Mouse (Mus musculus) midbrain, embryonic 16.5 days (tissue): ENCODE measurements around the gene Cpn2. TPM values are rescaled to one million over a fixed set of nuclear protein-coding genes. Genes with fewer than 3 reads are reported as not detected.

Experiments
- ATAC-seq: fragments of 200-750 bp; cut with Nextera tagmentation; 2 replicates; pipeline ENCODE4 v1.8.0; 2017; ENCODE audit warnings: moderate TSS enrichment
- H3K27ac ChIP-seq: fragments of 300-500 bp; sonication (generic); 2 replicates; pipeline ENCODE4 v1.5.1; 2014; ENCODE audit warnings: mild to moderate bottlenecking, low read length, mixed read lengths
- H3K27me3 ChIP-seq: fragments of 300-500 bp; sonication (generic); 2 replicates; pipeline ENCODE4 v1.6.1; 2014; ENCODE audit warnings: low read depth, low read length, mixed read lengths; ENCODE audit not compliant: control insufficient read depth, insufficient read depth
- H3K36me3 ChIP-seq: fragments of 300-500 bp; sonication (generic); 2 replicates; pipeline ENCODE4 v1.6.1; 2014; ENCODE audit warnings: mild to moderate bottlenecking, low read length, moderate library complexity, mixed read lengths; ENCODE audit not compliant: control insufficient read depth, insufficient read depth
- H3K4me1 ChIP-seq: fragments of 300-500 bp; sonication (generic); 2 replicates; pipeline ENCODE4 v1.6.1; 2014; ENCODE audit warnings: mild to moderate bottlenecking, low read length, mixed read lengths; ENCODE audit not compliant: control insufficient read depth, insufficient read depth
- H3K4me2 ChIP-seq: fragments of 300-500 bp; sonication (generic); 2 replicates; pipeline ENCODE4 v1.6.1; 2014; ENCODE audit warnings: mild to moderate bottlenecking, low read length, mixed read lengths
- H3K4me3 ChIP-seq: fragments of 300-500 bp; sonication (generic); 2 replicates; pipeline ENCODE4 v1.5.1; 2014; ENCODE audit warnings: low read depth, mild to moderate bottlenecking, low read length, moderate library complexity, mixed read lengths
- H3K9ac ChIP-seq: fragments of 300-500 bp; sonication (generic); 2 replicates; pipeline ENCODE4 v1.6.1; 2014; ENCODE audit warnings: low read depth, low read length, mixed read lengths
- H3K9me3 ChIP-seq: fragments of 300-500 bp; sonication (generic); replicated peaks from 2 replicates; pipeline ENCODE4 v1.6.1; 2014; ENCODE audit warnings: mild to moderate bottlenecking, low read length, mixed read lengths; ENCODE audit not compliant: control insufficient read depth, poor library complexity, severe bottlenecking
- WGBS: fragments of 180-500 bp; shearing (Covaris S2); extraction: QIAGEN DNeasy Blood & Tissue Kit; methylation state at CpG from one replicate; pipeline ENCODE4 v1.1.7; 2014; 5-methylcytosine and 5-hydroxymethylcytosine counted together
- polyA plus RNA-seq: library from polyadenylated mRNA; unstranded; fragments of >200 nt; fragmentation: Nextera tagmentation; extraction: Ambion mirVana; gene quantifications from 2 replicates; pipeline ENCODE4 v1.2.1, GENCODE M21; 2015

Gene Cpn2
- polyA plus RNA-seq, 1 experiment from 2014 or later, result not detected

DNA sequence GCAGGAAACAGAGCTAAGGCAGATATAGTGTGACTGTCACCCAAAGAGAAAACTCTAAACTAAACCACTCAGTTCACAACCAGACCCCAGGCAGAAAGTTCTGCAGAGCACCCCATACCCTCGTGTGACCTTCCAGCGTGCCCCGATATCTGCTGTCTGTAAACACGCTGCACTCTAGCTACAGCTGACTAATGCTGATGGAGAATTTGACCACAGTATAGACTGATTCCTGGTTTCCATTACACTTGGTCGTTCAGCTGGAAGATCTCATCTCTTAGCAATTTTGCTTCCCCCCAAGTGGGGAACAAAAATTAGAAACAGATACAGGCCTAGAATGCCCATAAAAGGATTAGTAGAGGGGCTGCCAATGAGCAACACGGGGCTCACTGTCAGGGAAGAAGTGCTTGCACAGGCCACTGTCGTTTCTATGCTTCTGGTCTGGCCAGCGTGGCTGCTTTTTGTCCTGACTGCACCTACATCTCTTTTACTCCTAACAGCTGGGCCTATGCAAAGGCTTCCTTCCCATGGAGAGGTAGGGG lies 4.0 kb upstream of the Cpn2 start:
- H3K4me1 ChIP-seq, result no peaks in the 10 kb centered on the region
- no peak overlapping the region for H3K4me3 ChIP-seq
- H3K27me3 ChIP-seq, result no peaks in the 10 kb centered on the region
- WGBS, result 63% methylated on average over 8 of the region's 8 CpGs
- H3K9ac ChIP-seq, result no peak overlapping the region
- no peaks in the 10 kb centered on the region for H3K9me3 ChIP-seq
- no peak overlapping the region for H3K4me2 ChIP-seq
- no peak for ATAC-seq
- H3K36me3 ChIP-seq, result no peaks in the 10 kb centered on the region
- H3K27ac ChIP-seq, result no peak overlapping the region

DNA sequence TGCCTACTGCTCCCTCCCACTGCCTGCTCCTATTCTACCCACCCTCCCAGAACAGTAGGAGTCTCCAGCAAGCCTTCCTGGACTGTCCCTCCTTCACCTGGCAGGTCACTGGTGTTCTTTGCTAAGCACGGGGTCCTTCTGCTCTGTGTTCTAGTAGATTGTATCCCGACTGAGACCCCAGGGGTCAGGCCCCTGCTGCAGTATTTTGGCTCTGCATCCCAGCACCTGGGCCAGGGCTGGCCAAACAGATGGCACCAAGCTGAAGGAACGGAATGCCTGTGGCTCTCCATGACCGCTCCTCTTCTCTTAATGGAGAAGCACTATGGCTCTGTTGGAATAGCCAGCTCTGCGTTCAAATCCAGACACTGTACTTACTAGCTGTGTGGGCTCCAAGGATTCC lies 738 bp downstream of the Cpn2 start:
- Histone ChIP-seq H3K4me1 (no peaks in the 10 kb centered on the region), H3K4me3 (no peak overlapping the region), H3K27ac (no peak overlapping the region), H3K4me2 (no peak overlapping the region), H3K27me3 (peaks cover 2% of the 10 kb centered on the region; the same call in 1 of the 2 replicates), H3K9ac (no peak overlapping the region), H3K36me3 (no peaks in the 10 kb centered on the region), H3K9me3 (no peaks in the 10 kb centered on the region)
- 88% methylated on average over 5 of the region's 5 CpGs for WGBS
- no peak for ATAC-seq

DNA sequence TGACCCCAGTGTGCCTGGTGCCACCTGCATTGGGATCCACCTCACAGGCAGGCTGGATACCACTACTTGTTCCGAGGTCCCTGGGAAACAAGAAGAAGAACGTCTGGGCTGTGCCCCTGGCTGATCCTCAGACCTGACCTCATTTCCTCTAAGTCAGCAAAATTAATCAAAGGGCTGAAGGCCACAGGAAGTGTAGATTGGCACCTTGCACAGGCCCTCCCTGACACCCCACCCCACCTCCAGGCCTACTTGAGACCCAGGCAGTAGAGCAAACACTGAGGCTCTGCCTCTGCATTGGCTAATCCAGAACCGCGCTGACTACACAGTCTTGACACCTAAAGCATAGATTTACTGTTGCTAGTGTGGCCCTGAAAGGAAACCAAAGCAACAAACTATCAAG lies 1.7 kb downstream of the Cpn2 start:
- WGBS, result 77% methylated on average over 4 of the region's 4 CpGs
- Histone ChIP-seq H3K27ac (no peak overlapping the region), H3K36me3 (no peaks in the 10 kb centered on the region), H3K4me3 (no peak overlapping the region), H3K4me2 (no peak overlapping the region), H3K9me3 (no peaks in the 10 kb centered on the region), H3K27me3 (peaks cover 2% of the 10 kb centered on the region; the same call in 1 of the 2 replicates), H3K4me1 (no peaks in the 10 kb centered on the region), H3K9ac (no peak overlapping the region)
- no peak for ATAC-seq

DNA sequence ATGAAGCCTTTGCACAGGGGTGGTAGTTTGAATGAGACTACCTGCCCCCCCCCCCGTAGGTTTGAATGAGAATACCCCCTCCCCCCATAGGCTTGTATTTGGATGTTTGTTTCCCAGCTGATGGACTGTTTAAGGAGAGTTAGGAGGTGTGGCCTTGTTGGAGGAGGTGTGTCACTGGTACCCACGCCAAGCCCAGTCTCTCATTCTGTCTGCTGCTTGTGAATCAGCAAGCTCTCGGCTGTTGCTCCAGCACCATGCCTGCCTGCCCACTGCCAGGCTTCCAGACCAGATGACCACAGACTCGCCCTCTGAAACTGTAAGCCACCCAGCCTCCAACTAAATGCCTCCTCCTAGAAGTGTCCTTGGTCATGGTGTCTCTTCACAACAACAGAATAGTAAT lies 4.1 kb downstream of the Cpn2 start:
- 58% methylated on average over 4 of the region's 4 CpGs for WGBS
- H3K27ac ChIP-seq, result no peak overlapping the region
- peaks cover 2% of the 10 kb centered on the region; the same call in 1 of the 2 replicates for H3K27me3 ChIP-seq
- no peaks in the 10 kb centered on the region for H3K4me1 ChIP-seq
- H3K9ac ChIP-seq, result no peak overlapping the region
- no peak for ATAC-seq
- H3K4me3 ChIP-seq, result no peak overlapping the region
- no peaks in the 10 kb centered on the region for H3K9me3 ChIP-seq
- no peak overlapping the region for H3K4me2 ChIP-seq
- no peaks in the 10 kb centered on the region for H3K36me3 ChIP-seq

DNA sequence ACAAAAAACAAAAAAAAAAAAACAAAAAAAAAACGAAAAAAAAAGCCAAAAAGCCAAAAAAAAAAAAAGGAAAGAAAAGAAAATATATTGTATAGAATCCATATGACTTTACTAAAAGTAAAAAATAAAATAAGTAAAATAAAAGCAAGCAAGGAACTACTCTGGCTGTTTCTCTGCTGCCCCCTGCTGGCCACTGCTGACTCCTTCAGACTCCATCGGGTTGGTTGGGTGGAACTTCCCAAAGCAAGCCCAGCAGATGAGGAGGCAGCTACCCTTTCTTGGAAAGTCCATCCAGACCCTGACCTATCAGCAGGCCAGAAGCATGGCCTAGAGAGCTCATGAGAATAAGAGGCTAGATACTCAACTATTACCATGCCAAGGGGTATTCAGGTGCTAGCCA lies 4.6 kb downstream of the Cpn2 start:
- H3K4me1 ChIP-seq, result no peaks in the 10 kb centered on the region
- H3K27ac ChIP-seq, result no peak overlapping the region
- no peak overlapping the region for H3K9ac ChIP-seq
- no peak overlapping the region for H3K4me3 ChIP-seq
- 2% methylated on average over 2 of the region's 2 CpGs for WGBS
- no peaks in the 10 kb centered on the region for H3K36me3 ChIP-seq
- no peaks in the 10 kb centered on the region for H3K9me3 ChIP-seq
- H3K27me3 ChIP-seq, result peaks cover 2% of the 10 kb centered on the region; the same call in 1 of the 2 replicates
- no peak overlapping the region for H3K4me2 ChIP-seq
- ATAC-seq, result no peak

DNA sequence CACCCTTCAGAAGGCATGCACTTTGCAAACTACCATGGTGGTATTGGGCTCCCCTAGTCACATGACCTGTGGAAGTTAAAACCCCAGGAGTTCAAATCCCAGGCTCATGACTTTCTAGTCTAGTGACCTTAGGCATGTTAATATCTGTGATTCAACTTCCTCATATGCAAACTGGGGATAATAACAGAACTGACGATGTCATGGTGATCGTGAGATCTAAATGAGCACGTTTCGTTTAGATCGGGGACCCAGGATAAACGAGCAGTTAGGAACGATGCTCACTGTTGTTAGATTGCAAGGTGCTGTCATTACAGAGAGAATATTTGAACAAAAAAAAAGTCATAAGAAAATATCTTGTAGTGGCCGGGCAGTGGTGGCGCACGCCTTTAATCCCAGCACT lies 5.1 kb downstream of the Cpn2 start:
- 89% methylated on average over 10 of the region's 10 CpGs for WGBS
- Histone ChIP-seq H3K27ac (no peak overlapping the region), H3K9ac (no peak overlapping the region), H3K4me3 (no peak overlapping the region), H3K9me3 (no peaks in the 10 kb centered on the region), H3K4me1 (no peaks in the 10 kb centered on the region), H3K4me2 (no peak overlapping the region), H3K36me3 (no peaks in the 10 kb centered on the region), H3K27me3 (peaks cover 2% of the 10 kb centered on the region; the same call in 1 of the 2 replicates)
- ATAC-seq, result no peak

DNA sequence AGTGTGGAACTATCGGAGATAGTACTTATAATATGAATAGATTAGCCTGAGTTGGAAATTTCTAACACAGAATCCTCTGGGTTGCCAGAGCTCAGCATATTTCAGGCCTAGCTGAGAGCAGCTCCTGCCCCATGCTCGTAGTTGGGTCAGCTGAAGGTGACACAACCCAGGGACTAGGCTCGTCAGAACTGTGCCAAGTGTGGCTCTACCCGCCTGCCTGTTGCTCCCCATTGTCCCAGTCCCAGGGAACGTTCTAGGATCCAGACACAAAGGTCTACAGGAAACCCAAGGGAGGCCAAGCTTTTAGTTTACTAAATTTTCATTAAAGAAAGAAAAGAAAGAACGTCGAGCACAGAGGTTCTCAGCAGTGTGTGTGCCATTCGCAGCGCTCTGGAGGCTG lies 6.0 kb downstream of the Cpn2 start:
- no peak overlapping the region for H3K27ac ChIP-seq
- H3K4me2 ChIP-seq, result no peak overlapping the region
- peaks cover 2% of the 10 kb centered on the region; the same call in 1 of the 2 replicates for H3K27me3 ChIP-seq
- no peaks in the 10 kb centered on the region for H3K9me3 ChIP-seq
- no peaks in the 10 kb centered on the region for H3K4me1 ChIP-seq
- ATAC-seq, result no peak
- WGBS, result 82% methylated on average over 9 of the region's 9 CpGs
- no peaks in the 10 kb centered on the region for H3K36me3 ChIP-seq
- H3K4me3 ChIP-seq, result no peak overlapping the region
- H3K9ac ChIP-seq, result no peak overlapping the region

DNA sequence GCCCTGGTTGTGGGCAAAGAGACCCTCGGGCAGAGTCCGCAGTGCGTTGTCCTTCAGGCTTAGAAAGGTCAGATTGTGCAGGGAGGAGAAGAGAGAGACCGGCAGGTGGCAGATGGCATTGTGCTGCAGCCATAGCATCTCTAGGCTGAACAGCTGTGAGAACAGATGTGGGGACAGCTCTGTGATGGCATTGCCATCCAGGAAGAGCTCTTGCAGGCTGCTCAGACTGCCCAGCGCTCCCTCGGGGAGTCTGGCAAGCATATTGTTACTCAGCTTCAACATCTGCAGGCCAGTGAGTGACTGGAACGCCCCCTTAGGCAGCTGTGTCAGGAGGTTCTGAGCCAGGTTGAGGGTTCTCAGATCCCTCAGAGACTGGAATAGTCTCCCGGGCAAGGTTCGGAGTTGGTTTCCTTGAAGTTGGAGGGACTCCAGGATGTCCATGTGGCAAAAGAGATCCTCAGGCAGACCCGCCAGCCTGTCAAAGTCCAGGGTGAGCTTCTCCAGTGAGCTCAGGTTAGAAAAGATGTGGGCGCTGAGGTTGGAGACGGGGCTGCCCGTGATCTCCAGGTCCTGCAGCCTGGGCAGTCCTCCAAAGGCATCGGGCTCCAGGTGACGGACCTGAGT lies 7.2 kb downstream of the Cpn2 start:
- 93% methylated on average over 15 of the region's 15 CpGs for WGBS
- Histone ChIP-seq H3K27me3 (peaks cover 2% of the 10 kb centered on the region; the same call in 1 of the 2 replicates), H3K4me1 (no peaks in the 10 kb centered on the region), H3K36me3 (no peaks in the 10 kb centered on the region), H3K9ac (no peak overlapping the region), H3K9me3 (no peaks in the 10 kb centered on the region), H3K27ac (no peak overlapping the region), H3K4me3 (no peak overlapping the region), H3K4me2 (no peak overlapping the region)
- no peak for ATAC-seq

DNA sequence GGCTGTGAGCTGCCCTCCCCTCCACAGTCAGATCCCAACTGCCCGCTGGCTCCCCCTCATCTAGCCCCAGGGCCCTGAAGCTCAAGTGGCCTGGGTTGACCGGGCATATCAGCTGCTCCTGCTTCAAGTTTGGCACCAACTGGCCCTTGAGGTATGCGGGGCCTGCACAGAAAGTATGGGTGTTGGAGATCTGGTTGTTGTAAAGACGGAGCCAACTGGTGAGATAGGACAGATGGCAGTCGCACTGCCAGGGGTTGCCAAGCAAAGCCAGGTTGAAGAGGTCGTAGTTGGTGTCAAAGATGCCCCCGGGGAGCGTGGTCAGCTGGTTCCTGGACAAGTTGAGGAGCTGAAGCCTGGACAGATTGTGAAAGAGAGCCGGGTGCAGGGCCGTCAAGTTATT lies 7.9 kb downstream of the Cpn2 start:
- Histone ChIP-seq H3K4me3 (no peak overlapping the region), H3K9me3 (no peaks in the 10 kb centered on the region), H3K27ac (no peak overlapping the region), H3K27me3 (peaks cover 2% of the 10 kb centered on the region; the same call in 1 of the 2 replicates), H3K4me2 (no peak overlapping the region), H3K9ac (no peak overlapping the region), H3K4me1 (no peaks in the 10 kb centered on the region), H3K36me3 (no peaks in the 10 kb centered on the region)
- WGBS, result 91% methylated on average over 10 of the region's 10 CpGs
- no peak for ATAC-seq
